Mouse (Mus musculus) thymus, postnatal 0 days (tissue): ENCODE measurements around the gene Zfp414. TPM values are rescaled to one million over a fixed set of nuclear protein-coding genes. Genes with fewer than 3 reads are reported as not detected.
"Not testable (repeated sequence)": the region's sequence is repeated elsewhere in the genome, so short reads cannot be mapped to it uniquely, and the experiment has no call there.

Experiments used
- DNase-seq: peaks from one replicate; pipeline ENCODE4 v3.0.0-alpha.2; 2015; ENCODE audit warnings: low spot score
- polyA plus RNA-seq: library from polyadenylated mRNA; unstranded; fragments of >200 nt; fragmentation: Nextera tagmentation; extraction: Ambion mirVana; gene quantifications from 2 replicates; pipeline ENCODE4 v1.2.1, GENCODE M21; 2015

The Zfp414 gene
- 40.3 and 42.6 TPM in 2 replicates for polyA plus RNA-seq

- DNase-seq = peak; percentile 96
Observed at GRCm38 (mm10) chr17:33628621-33629486, at the start of gene Zfp414. Gene Zfp414, plus strand, starts transcription at chr17:33629090.

GRCm38 (mm10) chr17:33584061-33584460, 44.8 kb upstream of the Zfp414 start:
- no peak for DNase-seq

- DNase-seq = no peak
Observed at GRCm38 (mm10) chr17:33586011-33586410, 42.9 kb upstream of the Zfp414 start.

- DNase-seq = no peak
Observed at GRCm38 (mm10) chr17:33597271-33597670, 31.6 kb upstream of the Zfp414 start.

- no peak for DNase-seq
Observed at GRCm38 (mm10) chr17:33598506-33598905, 30.4 kb upstream of the Zfp414 start.

GRCm38 (mm10) chr17:33599836-33600475, 28.9 kb upstream of the Zfp414 start:
- DNase-seq = no peak

GRCm38 (mm10) chr17:33600831-33601230, 28.1 kb upstream of the Zfp414 start:
- no peak for DNase-seq

- DNase-seq = no peak
Observed at GRCm38 (mm10) chr17:33601947-33602346, 26.9 kb upstream of the Zfp414 start.

GRCm38 (mm10) chr17:33607273-33607672, 21.6 kb upstream of the Zfp414 start:
- DNase-seq = no peak

- no peak for DNase-seq
Observed at GRCm38 (mm10) chr17:33610548-33610947, 18.3 kb upstream of the Zfp414 start.

- DNase-seq = not testable (repeated sequence)
Observed at GRCm38 (mm10) chr17:33613726-33614125, 15.2 kb upstream of the Zfp414 start.

- DNase-seq = no peak
Observed at GRCm38 (mm10) chr17:33627281-33627680, 1.6 kb upstream of the Zfp414 start.

- DNase-seq = no peak
Observed at GRCm38 (mm10) chr17:33629487-33630125, 716 bp downstream of the Zfp414 start.

GRCm38 (mm10) chr17:33630171-33630895, 1.4 kb downstream of the Zfp414 start:
- DNase-seq = no peak

GRCm38 (mm10) chr17:33631236-33631635, 2.3 kb downstream of the Zfp414 start:
- DNase-seq = no peak

GRCm38 (mm10) chr17:33631796-33632195, 2.9 kb downstream of the Zfp414 start:
- no peak for DNase-seq

- no peak for DNase-seq
Observed at GRCm38 (mm10) chr17:33637038-33637437, 8.1 kb downstream of the Zfp414 start.

- DNase-seq = no peak
Observed at GRCm38 (mm10) chr17:33637516-33638276, 8.8 kb downstream of the Zfp414 start, which contains the start of gene Pram1. Gene Pram1, plus strand, starts transcription at chr17:33638056.

GRCm38 (mm10) chr17:33639743-33640142, 10.9 kb downstream of the Zfp414 start:
- DNase-seq = no peak

GRCm38 (mm10) chr17:33644068-33644467, 15.2 kb downstream of the Zfp414 start:
- no peak for DNase-seq
